Mouse (Mus musculus) liver, embryonic 13.5 days (tissue): Measurements from ENCODE around the gene Lrriq3. TPM values are rescaled to one million over a fixed set of nuclear protein-coding genes. Genes with fewer than 3 reads are reported as not detected.

Experiments used
- ATAC-seq: fragments of 200-750 bp; cut with Nextera tagmentation; 2 replicates; pipeline ENCODE4 v1.8.0; 2017; ENCODE audit warnings: low read depth, mild to moderate bottlenecking, moderate number of reproducible peaks, moderate library complexity
- DNase-seq: peaks from one replicate; pipeline ENCODE4 v3.0.0; 2022
- H3K27ac ChIP-seq: fragments of 300-500 bp; sonication (generic); 2 replicates; pipeline ENCODE4 v1.5.1; 2015; ENCODE audit warnings: moderate library complexity, mild to moderate bottlenecking, inconsistent platforms
- H3K27me3 ChIP-seq: fragments of 300-500 bp; sonication (generic); 2 replicates; pipeline ENCODE4 v1.6.1; 2015; ENCODE audit warnings: mild to moderate bottlenecking, inconsistent platforms
- H3K36me3 ChIP-seq: fragments of 300-500 bp; sonication (generic); 2 replicates; pipeline ENCODE4 v1.6.1; 2015; ENCODE audit warnings: mild to moderate bottlenecking, inconsistent platforms
- H3K4me1 ChIP-seq: fragments of 300-500 bp; sonication (generic); replicated peaks from 2 replicates; pipeline ENCODE4 v1.6.1; 2015; ENCODE audit warnings: inconsistent platforms
- H3K4me2 ChIP-seq: fragments of 300-500 bp; sonication (generic); 2 replicates; pipeline ENCODE4 v1.6.1; 2015; ENCODE audit warnings: inconsistent platforms, mild to moderate bottlenecking, moderate library complexity
- H3K4me3 ChIP-seq: fragments of 300-500 bp; sonication (generic); replicated peaks from 2 replicates; pipeline ENCODE4 v1.5.1; 2015; ENCODE audit warnings: mild to moderate bottlenecking, inconsistent platforms
- H3K9ac ChIP-seq: fragments of 300-500 bp; sonication (generic); 2 replicates; pipeline ENCODE4 v1.6.1; 2015; ENCODE audit warnings: mild to moderate bottlenecking, inconsistent platforms
- H3K9me3 ChIP-seq: fragments of 300-500 bp; sonication (generic); replicated peaks from 2 replicates; pipeline ENCODE4 v1.6.1; 2016; ENCODE audit warnings: inconsistent platforms
- WGBS: fragments of 180-500 bp; shearing (Covaris S2); methylation state at CpG from one replicate; pipeline ENCODE4 v1.1.7; 2015; ENCODE audit not compliant: insufficient replicate concordance; 5-methylcytosine and 5-hydroxymethylcytosine counted together
- polyA plus RNA-seq: library from polyadenylated mRNA; unstranded; fragments of >200 nt; fragmentation: Nextera tagmentation; extraction: Ambion mirVana; gene quantifications from 2 replicates; pipeline ENCODE4 v1.2.1, GENCODE M21; 2015

The Lrriq3 gene
- polyA plus RNA-seq, 1 experiment from 2014 or later = 0.31 TPM

GRCm38 (mm10) chr3:155105957-155106356 lies 12.7 kb downstream of the Lrriq3 start:
- no peaks in the 10 kb centered on the region for H3K9me3 ChIP-seq
- H3K4me2 ChIP-seq = no peak overlapping the region
- no peak overlapping the region for H3K9ac ChIP-seq
- H3K4me3 ChIP-seq = no peak overlapping the region
- H3K27ac ChIP-seq = no peak overlapping the region
- no peaks in the 10 kb centered on the region for H3K27me3 ChIP-seq
- H3K4me1 ChIP-seq = no peaks in the 10 kb centered on the region
- DNase-seq = no peak
- ATAC-seq = no peak
- no peaks in the 10 kb centered on the region for H3K36me3 ChIP-seq
- WGBS = 40% methylated on average over 1 of the region's 1 CpGs

GRCm38 (mm10) chr3:155137737-155138136 lies 44.5 kb downstream of the Lrriq3 start:
- Histone ChIP-seq H3K9ac (no peak overlapping the region), H3K4me3 (no peak overlapping the region), H3K9me3 (0 out of 2 replicates have a peak, but pooled peaks cover 5% of the 10 kb centered on the region), H3K27ac (no peak overlapping the region), H3K27me3 (no peaks in the 10 kb centered on the region), H3K4me2 (no peak overlapping the region), H3K4me1 (no peaks in the 10 kb centered on the region), H3K36me3 (no peaks in the 10 kb centered on the region)
- DNase-seq (no peak), ATAC-seq (no peak)
- WGBS = 64% methylated on average over 5 of the region's 5 CpGs

- Histone ChIP-seq H3K36me3 (no peaks in the 10 kb centered on the region), H3K4me3 (no peak overlapping the region), H3K27me3 (no peaks in the 10 kb centered on the region), H3K4me2 (no peak overlapping the region), H3K27ac (no peak overlapping the region), H3K4me1 (no peaks in the 10 kb centered on the region), H3K9ac (no peak overlapping the region), H3K9me3 (no peaks in the 10 kb centered on the region)
- no peak for DNase-seq
- no peak for ATAC-seq
- whole genome bisulfite sequencing = 70% methylated on average over 11 of the region's 11 CpGs
These were observed 47.8 kb downstream of the Lrriq3 start for GRCm38 (mm10) chr3:155141047-155141446.

GRCm38 (mm10) chr3:155144368-155144767 lies 51.1 kb downstream of the Lrriq3 start:
- no peak for ATAC-seq
- DNase-seq = no peak
- Histone ChIP-seq H3K36me3 (no peaks in the 10 kb centered on the region), H3K9me3 (no peaks in the 10 kb centered on the region), H3K4me3 (no peak overlapping the region), H3K27ac (no peak overlapping the region), H3K27me3 (no peaks in the 10 kb centered on the region), H3K9ac (no peak overlapping the region), H3K4me2 (no peak overlapping the region), H3K4me1 (no peaks in the 10 kb centered on the region)
- WGBS = 58% methylated on average over 1 of the region's 1 CpGs

- no peak overlapping the region for H3K9ac ChIP-seq
- no peaks in the 10 kb centered on the region for H3K27me3 ChIP-seq
- no peak for ATAC-seq
- DNase-seq = no peak
- H3K4me1 ChIP-seq = no peaks in the 10 kb centered on the region
- H3K27ac ChIP-seq = no peak overlapping the region
- H3K4me2 ChIP-seq = no peak overlapping the region
- no peaks in the 10 kb centered on the region for H3K9me3 ChIP-seq
- no peaks in the 10 kb centered on the region for H3K36me3 ChIP-seq
- no peak overlapping the region for H3K4me3 ChIP-seq
These were observed 68.6 kb downstream of the Lrriq3 start for GRCm38 (mm10) chr3:155161842-155162241.

- H3K4me3 ChIP-seq = no peak overlapping the region
- H3K9ac ChIP-seq = no peak overlapping the region
- H3K9me3 ChIP-seq = no peaks in the 10 kb centered on the region; the same call in 1 of the 2 replicates
- no peaks in the 10 kb centered on the region for H3K27me3 ChIP-seq
- H3K36me3 ChIP-seq = no peaks in the 10 kb centered on the region
- H3K4me2 ChIP-seq = no peak overlapping the region
- ATAC-seq (no peak), DNase-seq (no peak)
- H3K27ac ChIP-seq = no peak overlapping the region
- WGBS = 42% methylated on average over 3 of the region's 3 CpGs
- H3K4me1 ChIP-seq = no peaks in the 10 kb centered on the region
These were observed 87.2 kb downstream of the Lrriq3 start for GRCm38 (mm10) chr3:155180303-155180902.

GRCm38 (mm10) chr3:155186456-155186855 lies 93.2 kb downstream of the Lrriq3 start:
- 64% methylated on average over 2 of the region's 2 CpGs for WGBS
- DNase-seq (no peak), ATAC-seq (no peak)
- H3K9me3 ChIP-seq = no peaks in the 10 kb centered on the region
- no peak overlapping the region for H3K9ac ChIP-seq
- no peaks in the 10 kb centered on the region for H3K36me3 ChIP-seq
- H3K4me2 ChIP-seq = no peak overlapping the region
- no peak overlapping the region for H3K27ac ChIP-seq
- no peaks in the 10 kb centered on the region for H3K27me3 ChIP-seq
- no peak overlapping the region for H3K4me3 ChIP-seq
- H3K4me1 ChIP-seq = no peaks in the 10 kb centered on the region

- Histone ChIP-seq H3K9ac (no peak overlapping the region), H3K27me3 (no peaks in the 10 kb centered on the region), H3K4me1 (no peaks in the 10 kb centered on the region), H3K4me3 (no peak overlapping the region), H3K27ac (no peak overlapping the region), H3K9me3 (no peaks in the 10 kb centered on the region), H3K36me3 (no peaks in the 10 kb centered on the region), H3K4me2 (no peak overlapping the region)
- DNase-seq (no peak), ATAC-seq (no peak)
- 52% methylated on average over 2 of the region's 2 CpGs for WGBS
These were observed 95.6 kb downstream of the Lrriq3 start for GRCm38 (mm10) chr3:155188857-155189256.

- DNase-seq (no peak), ATAC-seq (no peak)
- Histone ChIP-seq H3K4me2 (no peak overlapping the region), H3K4me3 (no peak overlapping the region), H3K36me3 (no peaks in the 10 kb centered on the region), H3K27me3 (no peaks in the 10 kb centered on the region), H3K9me3 (no peaks in the 10 kb centered on the region), H3K27ac (no peak overlapping the region), H3K4me1 (no peaks in the 10 kb centered on the region), H3K9ac (no peak overlapping the region)
- WGBS = 15% methylated on average over 1 of the region's 1 CpGs
These were observed 141.7 kb downstream of the Lrriq3 start for GRCm38 (mm10) chr3:155234919-155235318.

- no peaks in the 10 kb centered on the region for H3K36me3 ChIP-seq
- no peak overlapping the region for H3K4me3 ChIP-seq
- no peak overlapping the region for H3K27ac ChIP-seq
- DNase-seq (no peak), ATAC-seq (no peak)
- H3K4me1 ChIP-seq = no peaks in the 10 kb centered on the region
- H3K4me2 ChIP-seq = no peak overlapping the region
- no peaks in the 10 kb centered on the region for H3K27me3 ChIP-seq
- H3K9me3 ChIP-seq = no peaks in the 10 kb centered on the region
- H3K9ac ChIP-seq = no peak overlapping the region
These were observed 142.3 kb downstream of the Lrriq3 start for GRCm38 (mm10) chr3:155235502-155235901.
